Mouse (Mus musculus): ENCODE data around the gene Treh.

DNA sequence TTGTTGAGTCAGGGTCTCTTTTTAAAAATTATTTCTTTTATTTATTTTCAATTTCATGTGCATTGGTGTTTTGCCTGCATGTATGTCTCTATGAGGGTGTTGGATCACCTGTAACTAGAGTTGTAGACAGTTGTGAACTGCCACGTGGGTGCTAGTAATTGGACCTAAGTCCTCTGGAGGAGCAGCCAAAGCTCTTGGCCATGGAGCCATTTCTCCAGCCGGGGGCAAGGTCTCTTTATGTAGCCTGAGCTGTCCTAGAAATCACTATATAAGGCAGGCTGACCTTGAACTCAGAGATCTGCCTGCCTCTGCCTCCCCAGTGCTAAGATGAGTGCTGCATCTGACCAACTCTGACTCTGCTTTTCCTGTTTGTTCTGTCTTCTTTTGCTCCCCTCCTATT, 28.8 kb upstream of the Treh start:
- TF ChIP-seq CTCF (IDR thresholded peaks at IDR 0.05; ENCODE audit: extremely low read depth, insufficient read length, insufficient replicate concordance, low read depth, low read length) (no peak), POLR2A (IDR thresholded peaks at IDR 0.05; ENCODE audit: low read depth, low read length) (no peak)

Measured in small intestine, adult 2 months (tissue).